Mouse (Mus musculus) ovary, postnatal 10 days (tissue): ENCODE measurements around the gene Mrps31.

Experiments used
- DNase-seq: peaks from one replicate; pipeline ENCODE4 v3.0.0; 2022; ENCODE audit warnings: low spot score

Mrps31 gene

DNA sequence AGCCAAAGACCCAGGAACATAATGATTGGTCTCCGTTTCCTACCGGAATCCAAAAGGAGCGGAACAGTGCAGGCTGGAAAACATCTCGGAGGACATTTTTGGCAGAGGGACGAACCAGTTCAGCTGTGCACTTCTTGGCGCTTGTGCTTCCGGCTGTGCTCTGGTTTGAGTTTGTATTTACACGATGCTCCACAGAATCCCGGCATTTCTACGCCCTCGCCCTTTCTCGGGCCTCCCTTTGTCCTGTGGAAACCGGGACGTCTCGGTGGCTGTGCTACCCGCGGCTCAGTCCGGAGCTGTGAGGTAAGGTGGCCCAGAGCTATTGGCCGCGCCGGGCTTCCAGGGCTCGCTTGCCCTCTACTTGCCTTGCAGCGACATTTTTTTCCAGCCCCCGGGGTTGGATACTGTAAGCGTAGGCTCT is at the start of gene Mrps31:
TSS of gene Mrps31 (plus strand) at position 80 of the 421 bp plus-strand sequence.
- peak; percentile 53 for DNase-seq

- no peak for DNase-seq
These were observed 34.9 kb upstream of the Mrps31 start for GRCm38 (mm10) chr8:22376311-22376710.

DNA sequence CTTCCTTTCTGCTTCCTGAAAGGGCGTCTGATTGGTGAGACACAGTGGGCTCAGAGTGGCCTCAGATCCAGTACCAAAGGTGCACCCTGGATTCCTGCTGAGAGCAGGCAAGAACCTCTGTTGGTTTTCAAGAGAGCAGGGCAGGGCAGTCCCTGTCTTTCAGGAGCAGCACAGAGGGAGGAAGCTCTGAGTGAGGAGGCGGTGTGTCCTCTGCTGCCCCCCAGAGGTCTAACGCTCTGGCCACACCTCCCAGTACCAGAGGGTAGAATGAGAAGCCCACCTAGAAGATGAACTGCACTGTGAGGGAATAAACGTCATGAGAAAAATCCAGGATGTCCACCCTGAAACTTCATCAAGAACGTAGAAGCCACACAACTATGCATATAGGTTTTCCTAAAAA is 34.3 kb upstream of the Mrps31 start:
- no peak for DNase-seq

GRCm38 (mm10) chr8:22380934-22381333 is 30.2 kb upstream of the Mrps31 start:
- no peak for DNase-seq

DNA sequence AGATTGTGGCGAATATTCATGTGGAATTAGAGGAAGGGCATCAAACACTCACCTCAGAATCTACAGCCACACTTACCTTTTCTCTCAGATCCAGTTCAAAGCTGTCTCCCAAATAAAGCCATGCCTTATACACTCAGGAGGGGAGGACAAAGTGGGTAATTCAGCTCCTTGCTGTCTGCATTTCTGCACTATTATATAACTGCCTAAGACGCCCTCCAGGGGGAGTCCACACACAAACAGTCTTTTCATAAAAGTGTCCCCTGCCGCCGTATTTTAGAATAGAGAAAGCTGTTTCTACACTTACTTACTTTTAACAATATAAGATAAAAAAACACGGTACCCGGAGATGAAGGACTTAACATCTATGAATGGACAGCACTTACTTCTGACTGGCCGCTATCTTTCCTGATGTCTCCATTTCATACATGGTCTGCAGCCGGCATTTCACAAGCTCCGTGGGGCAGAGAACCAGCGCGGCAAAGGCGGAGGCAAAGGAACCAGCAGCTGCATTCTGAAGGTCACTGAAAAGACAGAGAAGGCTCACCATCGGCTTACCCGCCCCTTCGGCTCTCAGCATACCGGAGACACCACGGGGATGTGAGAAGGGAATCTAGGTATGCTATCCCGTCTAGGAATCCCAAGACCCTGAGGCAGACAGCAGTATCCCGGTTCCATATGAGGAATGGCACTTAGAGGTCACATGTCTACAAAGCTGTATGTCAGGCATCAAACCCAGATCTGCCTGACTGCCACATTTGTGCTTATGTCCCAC is 28.2 kb upstream of the Mrps31 start:
- no peak for DNase-seq

GRCm38 (mm10) chr8:22385158-22385557 is 26.0 kb upstream of the Mrps31 start:
- DNase-seq: no peak

DNA sequence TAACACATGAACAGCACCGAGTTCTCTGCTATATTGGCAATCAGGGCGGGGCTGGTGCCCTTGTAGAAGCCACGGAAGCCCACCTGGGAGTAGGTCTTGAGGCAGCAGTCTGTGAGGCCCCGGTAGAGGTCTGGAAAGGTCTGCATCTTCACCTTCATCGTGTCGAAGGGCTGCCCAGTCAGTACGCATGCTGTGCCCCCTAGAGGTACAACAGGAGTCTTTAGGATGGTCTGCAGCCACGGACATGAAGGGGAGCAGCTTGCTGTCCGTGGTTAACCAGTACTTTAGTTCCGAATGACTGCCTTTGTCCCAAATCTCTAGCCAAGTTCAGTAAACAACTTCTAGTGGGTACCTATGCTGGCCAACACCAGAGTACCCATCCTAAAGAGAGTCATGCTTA is 21.3 kb upstream of the Mrps31 start:
- DNase-seq: no peak

DNA sequence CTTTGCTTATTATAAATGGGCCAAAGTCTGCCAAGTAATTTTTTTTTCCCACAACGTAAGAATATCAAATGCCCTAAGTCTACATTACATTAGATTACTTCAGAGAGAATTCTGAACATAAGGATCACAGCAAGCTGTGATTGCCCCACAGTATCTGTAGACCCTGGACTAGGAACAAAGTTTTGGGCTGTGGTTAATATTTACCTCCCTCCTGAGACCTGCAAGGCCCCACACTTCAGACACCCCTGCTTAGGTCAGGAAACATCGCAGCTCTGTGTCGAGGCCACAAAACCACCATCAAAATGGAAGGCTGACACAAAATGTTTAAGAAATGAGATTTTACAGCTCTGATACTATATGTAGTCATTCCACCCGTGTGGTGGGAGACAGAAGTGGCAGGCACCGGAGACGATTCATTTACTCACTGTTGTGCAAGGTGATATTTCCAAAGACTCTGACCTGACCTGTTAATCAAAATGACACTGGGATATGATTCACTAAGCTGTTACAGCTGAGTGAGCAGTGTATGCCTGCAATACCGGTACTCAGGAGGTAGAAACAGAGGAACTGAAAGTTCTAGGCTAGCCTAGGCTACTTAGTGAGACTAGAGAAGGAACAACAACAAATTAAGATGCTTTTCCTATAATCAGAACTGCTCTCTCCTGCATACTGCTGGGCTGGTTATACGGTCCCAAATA is 20.2 kb upstream of the Mrps31 start:
- DNase-seq: no peak

DNA sequence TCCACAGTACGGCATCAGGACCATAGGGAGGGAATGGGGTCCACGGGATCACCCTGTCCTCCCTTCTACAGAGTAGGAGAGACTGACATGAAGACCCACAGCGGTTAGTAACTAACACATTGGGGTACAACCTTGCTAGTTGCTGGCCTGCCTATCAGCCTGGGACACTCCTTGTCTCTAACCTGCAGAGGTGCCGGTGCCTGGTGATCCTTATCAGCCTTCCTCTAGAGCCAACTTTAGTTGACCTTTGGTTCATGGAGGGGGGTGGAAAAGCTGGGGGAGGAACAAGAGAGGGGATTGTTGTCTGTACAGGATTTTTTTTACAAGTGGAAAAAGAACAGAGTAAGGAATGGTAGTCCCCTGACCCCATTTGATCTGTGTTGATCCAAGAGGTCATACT is 16.7 kb upstream of the Mrps31 start:
- no peak for DNase-seq

GRCm38 (mm10) chr8:22395256-22395655 is 15.9 kb upstream of the Mrps31 start:
- DNase-seq: no peak

GRCm38 (mm10) chr8:22397811-22398141 is 13.4 kb upstream of the Mrps31 start:
- DNase-seq: no peak

GRCm38 (mm10) chr8:22398142-22398951 is 12.8 kb upstream of the Mrps31 start, which contains the start of gene Slc25a15:
Gene Slc25a15 (minus strand): TSS chr8:22398597.
- peak; percentile 82 for DNase-seq

DNA sequence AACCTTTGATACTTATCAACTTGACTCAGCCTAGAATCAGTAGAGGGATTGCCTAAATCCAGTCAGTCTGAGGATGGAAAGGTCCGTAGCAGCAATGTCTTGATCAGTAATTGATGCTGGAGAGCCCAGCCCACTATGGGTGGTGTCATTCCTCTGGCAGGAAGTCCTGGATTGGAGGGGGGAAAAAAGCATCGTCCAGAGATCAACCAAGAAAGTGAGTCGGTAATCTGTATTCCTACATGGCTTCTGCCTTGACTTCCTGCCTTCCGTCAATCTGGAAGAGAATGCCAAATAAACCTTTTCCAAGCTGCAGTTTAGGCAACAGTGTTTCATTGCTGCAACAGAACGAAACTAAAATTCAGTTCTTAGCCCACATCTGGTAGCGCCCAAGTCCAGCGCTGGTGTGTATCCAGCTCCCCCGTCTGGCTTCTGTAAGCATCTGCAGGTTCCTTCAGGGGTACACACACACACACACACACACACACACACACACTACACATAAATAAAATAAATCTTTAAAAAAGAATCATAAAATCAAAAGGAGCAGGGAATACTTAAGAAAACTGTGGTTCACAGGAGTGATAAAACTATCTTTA is 11.8 kb upstream of the Mrps31 start:
- no peak for DNase-seq

DNA sequence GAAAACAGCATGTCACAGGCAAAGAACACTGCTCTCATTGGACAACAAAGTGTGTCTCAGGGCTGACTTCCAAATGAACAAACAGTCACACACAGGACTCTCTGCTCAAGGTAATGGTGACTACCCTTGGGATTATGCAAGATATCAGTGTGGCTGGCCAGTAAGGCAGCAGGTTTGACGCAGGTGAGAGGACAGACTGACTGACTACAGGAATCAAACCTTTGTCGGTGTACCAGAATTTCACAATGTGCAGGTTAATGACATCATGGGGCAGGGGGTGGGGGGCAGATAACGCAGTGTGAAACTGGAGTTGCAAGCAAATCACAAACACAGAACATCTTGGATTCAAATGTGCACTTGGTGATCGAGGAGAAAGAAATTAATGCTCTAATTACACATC is 10.6 kb upstream of the Mrps31 start:
- DNase-seq: no peak

GRCm38 (mm10) chr8:22403235-22403634 is 7.9 kb upstream of the Mrps31 start:
- no peak for DNase-seq

- DNase-seq: no peak
These were observed 5.4 kb upstream of the Mrps31 start for GRCm38 (mm10) chr8:22405733-22406132.

DNA sequence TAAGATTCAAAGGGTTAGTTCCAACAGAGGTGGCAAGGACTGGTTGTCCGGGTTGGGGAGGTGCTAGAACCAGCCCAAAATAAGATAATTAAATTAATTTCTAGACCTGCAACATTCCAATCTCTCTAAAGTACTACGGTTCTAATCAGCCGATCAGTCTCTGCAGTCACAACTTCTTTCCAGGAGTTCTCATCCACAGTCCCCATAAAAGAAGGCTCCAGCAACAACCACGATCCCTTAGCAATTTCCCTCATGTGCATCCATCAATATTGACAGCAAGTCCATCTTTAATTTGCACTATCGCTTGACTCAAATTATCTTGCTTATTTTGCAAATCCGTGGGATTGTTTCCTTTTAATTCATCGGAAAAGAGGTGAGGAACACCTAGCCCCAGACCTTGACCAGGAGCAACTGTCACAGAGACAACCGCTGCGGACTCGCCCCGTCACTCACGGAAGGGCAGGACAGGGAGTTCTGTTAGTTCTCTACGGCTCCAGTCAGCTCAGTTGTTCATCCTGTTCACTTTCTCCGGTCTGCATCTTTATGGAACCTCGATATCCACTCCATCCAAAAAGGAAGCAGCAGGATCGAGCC is 376 bp upstream of the Mrps31 start:
- no peak for DNase-seq

DNA sequence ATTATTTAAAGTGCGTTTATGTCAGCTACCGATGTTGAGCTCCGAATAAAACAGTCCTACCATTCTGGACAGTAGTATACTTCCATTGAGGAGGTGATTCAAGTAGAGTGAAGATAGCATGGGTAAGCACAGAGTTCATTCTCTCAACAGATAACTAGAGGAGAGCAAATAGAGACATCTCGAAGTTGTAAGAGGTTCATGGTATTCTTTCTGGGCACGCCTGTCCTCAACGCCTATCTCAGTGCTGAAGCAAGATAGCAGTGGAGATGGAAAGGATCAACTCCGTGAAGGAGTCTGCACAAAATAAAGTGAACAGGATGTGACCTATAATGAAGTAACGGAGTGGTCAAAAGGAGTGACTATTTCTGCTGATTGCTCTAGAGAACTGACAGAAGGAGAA is 810 bp downstream of the Mrps31 start:
- DNase-seq: no peak
